20 mouse cellular contexts compared by ENCODE assay signal in the genomic region with DNA sequence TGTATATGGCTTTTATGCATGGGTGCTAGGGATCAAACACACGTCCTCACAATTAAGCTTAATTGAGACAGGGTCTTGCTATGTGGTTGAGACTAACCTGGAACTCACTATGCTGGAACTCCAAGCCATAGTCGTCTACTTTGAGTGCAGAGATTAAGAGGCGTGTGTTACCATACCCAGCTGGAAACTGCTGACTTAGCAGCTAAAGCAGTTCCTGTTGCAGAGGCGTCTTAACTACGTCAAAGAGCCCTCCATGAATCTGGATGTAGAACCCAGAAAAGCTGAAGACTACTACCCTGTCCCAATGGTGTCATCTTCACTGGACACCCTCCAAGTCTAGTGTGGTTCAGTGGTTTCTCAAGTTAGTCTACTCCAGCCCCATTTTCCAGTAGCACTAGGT. TPM values are rescaled to one million over a fixed set of nuclear protein-coding genes. Genes with fewer than 3 reads are reported as not detected.
"Had no signal": no experiment of that assay in that cellular context is flagged by ENCODE, and none has a peak within 500 bp of the region (broad histone marks: within the 10 kb centered on the region; RNA-seq: fewer than 3 reads in every experiment).

No protein-coding gene starts in this region.

- H3K27me3 ChIP-seq: lung, embryonic 15.5 days; midbrain, embryonic 13.5 days; midbrain, embryonic 15.5 days; neural tube, embryonic 12.5 days; stomach, embryonic 15.5 days had no signal

- ATAC-seq: lung, postnatal 0 days; midbrain, embryonic 13.5 days; midbrain, embryonic 15.5 days had no signal

- H3K36me3 ChIP-seq: midbrain, embryonic 15.5 days; stomach, embryonic 15.5 days had no signal

- H3K9me3 ChIP-seq: lung, embryonic 15.5 days; midbrain, embryonic 13.5 days; midbrain, embryonic 15.5 days; neural tube, embryonic 12.5 days; stomach, embryonic 15.5 days had no signal

- H3K9ac ChIP-seq: lung, embryonic 15.5 days; midbrain, embryonic 13.5 days; midbrain, embryonic 15.5 days; neural tube, embryonic 12.5 days; stomach, embryonic 15.5 days had no signal

- H3K4me3 ChIP-seq: lung, embryonic 15.5 days; megakaryocyte, embryonic 14.5 days; midbrain, embryonic 13.5 days; midbrain, embryonic 15.5 days; neural tube, embryonic 12.5 days; stomach, embryonic 15.5 days had no signal

- H3K4me1 ChIP-seq: stomach, embryonic 15.5 days had no signal

- DNase-seq: lung, adult 2 months; lung, postnatal 14 days; lung, postnatal 36 days; right cerebral cortex, postnatal 14 days; thymus, adult 2 months; thymus, postnatal 25 days; thymus, postnatal 4 days had no signal

- H3K27ac ChIP-seq: lung, embryonic 15.5 days; macrophage; midbrain, embryonic 13.5 days; midbrain, embryonic 15.5 days; neural tube, embryonic 12.5 days; stomach, embryonic 15.5 days; stomach, postnatal 0 days had no signal

RNA-seq across cellular contexts. Expression of a gene that starts 26.7 kb away (rescaled TPM):
- total RNA-seq: midbrain, postnatal 0 days had no signal
- polyA plus RNA-seq: lung, adult 2 months; midbrain, embryonic 11.5 days; midbrain, postnatal 0 days; testis, adult 2 months; urinary bladder, adult 2 months had no signal
